Mouse (Mus musculus) liver, adult 2 months (tissue): ENCODE measurements around the gene Fam227a. TPM values are rescaled to one million over a fixed set of nuclear protein-coding genes. Genes with fewer than 3 reads are reported as not detected.

Source experiments
- DNase-seq: peaks from one replicate; pipeline ENCODE4 v3.0.0-alpha.2; 2011; ENCODE audit warnings: low read depth, low spot score; ENCODE audit errors: extremely low read depth
- H3K27ac ChIP-seq: fragments of 200-500 bp; replicated peaks from 2 replicates; pipeline ENCODE4 v1.5.1; 2012; ENCODE audit warnings: low read depth, mild to moderate bottlenecking, control low read depth, inconsistent platforms, low read length; ENCODE audit not compliant: insufficient read depth
- H3K27me3 ChIP-seq: fragments of 200-500 bp; 2 replicates; pipeline ENCODE4 v1.6.1; 2012; ENCODE audit warnings: mild to moderate bottlenecking, moderate library complexity, low read length, inconsistent platforms; ENCODE audit not compliant: control insufficient read depth, insufficient read depth
- H3K36me3 ChIP-seq: fragments of 200-500 bp; 2 replicates; pipeline ENCODE4 v1.6.1; 2012; ENCODE audit warnings: low read length, inconsistent platforms; ENCODE audit not compliant: control insufficient read depth, insufficient read depth
- H3K4me1 ChIP-seq: fragments of 200-500 bp; 2 replicates; pipeline ENCODE4 v1.6.1; 2011; ENCODE audit warnings: low read length; ENCODE audit not compliant: control insufficient read depth, insufficient read depth
- H3K4me3 ChIP-seq: fragments of 200-500 bp; 2 replicates; pipeline ENCODE4 v1.5.1; 2011; ENCODE audit warnings: low read depth, mild to moderate bottlenecking, control low read depth, low read length, moderate library complexity; ENCODE audit not compliant: insufficient read depth
- H3K79me2 ChIP-seq: fragments of 200-500 bp; 2 replicates; pipeline ENCODE4 v1.6.1; 2012; ENCODE audit warnings: inconsistent platforms, mild to moderate bottlenecking, low read length, moderate library complexity; ENCODE audit not compliant: control insufficient read depth, insufficient read depth
- H3K9ac ChIP-seq: fragments of 200-500 bp; 2 replicates; pipeline ENCODE4 v1.6.1; 2012; ENCODE audit warnings: low read depth, mild to moderate bottlenecking, control low read depth, inconsistent platforms, low read length
- CTCF ChIP-seq: fragments of 200-500 bp; IDR thresholded peaks from 2 replicates; pipeline ENCODE4 v1.5.1; 2011; ENCODE audit warnings: low read depth, low read length, control low read depth
- POLR2A ChIP-seq: fragments of 200-500 bp; IDR thresholded peaks from 2 replicates; pipeline ENCODE4 v1.6.1; 2011; ENCODE audit warnings: low read length, control low read depth; ENCODE audit not compliant: insufficient read depth; ENCODE audit errors: extremely low read depth
- whole genome bisulfite sequencing: fragments of 180-500 bp; shearing (Covaris S2); methylation state at CpG from one replicate; pipeline ENCODE4 v1.1.7; 2018; 5-methylcytosine and 5-hydroxymethylcytosine counted together
- polyA plus RNA-seq: library from polyadenylated mRNA; depleted of rRNA; stranded (reverse); fragments of >200 nt; gene quantifications from 2 replicates; pipeline ENCODE4 v1.2.3, GENCODE M21; 2012
- total RNA-seq: library from RNA; depleted of rRNA; stranded (reverse); fragments of >200 nt; gene quantifications from 2 replicates; pipeline ENCODE4 v1.2.3, GENCODE M21; 2014

Fam227a gene
- total and polyA plus RNA-seq, 2 experiments, result 0.20 to 0.83 TPM

GRCm38 (mm10) chr15:79686046-79686869 lies 27.5 kb upstream of the Fam227a start:
- no peak overlapping the region for H3K27ac ChIP-seq
- H3K79me2 ChIP-seq, result peaks cover 24% of the 10 kb centered on the region
- peak overlapping the region; percentile 38 for H3K9ac ChIP-seq
- TF ChIP-seq POLR2A (no peak), CTCF (no peak)
- 4% methylated on average over 15 of the region's 15 CpGs for WGBS
- peak overlapping the region; percentile 89 for H3K4me3 ChIP-seq
- DNase-seq, result no peak
- H3K4me1 ChIP-seq, result peaks cover 46% of the 10 kb centered on the region
- no peaks in the 10 kb centered on the region for H3K36me3 ChIP-seq
- H3K27me3 ChIP-seq, result no peaks in the 10 kb centered on the region

GRCm38 (mm10) chr15:79685141-79685641 lies 26.4 kb upstream of the Fam227a start:
- H3K4me1 ChIP-seq, result peaks cover 46% of the 10 kb centered on the region
- WGBS, result 14% methylated on average over 6 of the region's 6 CpGs
- DNase-seq, result peak; percentile 76
- H3K27me3 ChIP-seq, result no peaks in the 10 kb centered on the region
- TF ChIP-seq CTCF, result no peak
- H3K79me2 ChIP-seq, result peaks cover 28% of the 10 kb centered on the region; the same call in 1 of the 2 replicates
- H3K27ac ChIP-seq, result peak overlapping the region; percentile 45
- peak overlapping the region; percentile 28 for H3K4me3 ChIP-seq
- no peaks in the 10 kb centered on the region for H3K36me3 ChIP-seq
- H3K9ac ChIP-seq, result peak overlapping the region; percentile 50; the same call in 1 of the 2 replicates

- Histone ChIP-seq H3K27ac (no peak overlapping the region; the same call in none of the 2 replicates), H3K4me3 (no peak overlapping the region; the same call in 1 of the 2 replicates), H3K79me2 (peaks cover 30% of the 10 kb centered on the region; the same call in 1 of the 2 replicates), H3K27me3 (no peaks in the 10 kb centered on the region), H3K4me1 (peaks cover 46% of the 10 kb centered on the region), H3K9ac (no peak overlapping the region; the same call in 1 of the 2 replicates), H3K36me3 (no peaks in the 10 kb centered on the region)
- WGBS, result 34% methylated on average over 6 of the region's 6 CpGs
- no peak for DNase-seq
- TF ChIP-seq CTCF (no peak), POLR2A (no peak)
Measured at GRCm38 (mm10) chr15:79684616-79685015, 25.9 kb upstream of the Fam227a start.

GRCm38 (mm10) chr15:79683707-79684465 lies 25.1 kb upstream of the Fam227a start:
- H3K4me3 ChIP-seq, result no peak overlapping the region
- peaks cover 34% of the 10 kb centered on the region; the same call in 1 of the 2 replicates for H3K79me2 ChIP-seq
- H3K9ac ChIP-seq, result peak overlapping the region; percentile 35
- H3K27me3 ChIP-seq, result no peaks in the 10 kb centered on the region
- TF ChIP-seq POLR2A (no peak), CTCF (no peak)
- H3K27ac ChIP-seq, result peak overlapping the region; percentile 56
- 15% methylated on average over 19 of the region's 19 CpGs for WGBS
- DNase-seq, result peak; percentile 80
- peaks cover 46% of the 10 kb centered on the region for H3K4me1 ChIP-seq
- no peaks in the 10 kb centered on the region for H3K36me3 ChIP-seq

- peak; percentile 83 for DNase-seq
- Histone ChIP-seq H3K27ac (peak overlapping the region; percentile 88), H3K4me1 (peaks cover 43% of the 10 kb centered on the region), H3K9ac (peak overlapping the region; percentile 35), H3K27me3 (no peaks in the 10 kb centered on the region), H3K36me3 (no peaks in the 10 kb centered on the region), H3K4me3 (no peak overlapping the region), H3K79me2 (peaks cover 34% of the 10 kb centered on the region; the same call in 1 of the 2 replicates)
- WGBS, result 24% methylated on average over 6 of the region's 6 CpGs
- no peak for TF ChIP-seq CTCF
- no peak for TF ChIP-seq POLR2A
Measured at GRCm38 (mm10) chr15:79683146-79683545, 24.4 kb upstream of the Fam227a start.
